ENCODE assay signal across 22 mouse cellular contexts in the genomic region with DNA sequence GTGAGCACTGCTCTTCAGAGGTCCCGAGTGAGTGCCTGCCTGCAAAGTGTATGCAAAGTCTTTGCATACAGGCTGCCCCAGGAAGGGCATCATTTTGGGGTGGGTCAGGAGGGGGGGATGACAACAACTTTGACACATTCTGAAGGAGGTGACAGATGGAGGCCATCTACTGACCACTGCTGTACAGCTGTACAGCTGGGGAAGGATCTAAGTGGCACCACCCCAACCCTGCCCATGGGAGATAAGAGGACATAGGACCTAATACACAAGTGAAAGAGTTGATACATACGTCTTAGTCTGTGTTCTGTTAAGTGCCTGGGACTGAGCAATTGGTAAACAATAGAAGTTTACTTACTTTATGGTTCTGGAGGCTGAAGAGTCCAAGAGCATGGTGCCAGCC. TPM values are rescaled to one million over a fixed set of nuclear protein-coding genes. Genes with fewer than 3 reads are reported as not detected.
DNase-seq lines count a peak whose midpoint lies in the region; ATAC-seq lines count a peak whose summit lies in the region.
"Had no signal": no experiment of that assay in that cellular context is flagged by ENCODE, and none has a peak within 500 bp of the region (broad histone marks: within the 10 kb centered on the region; RNA-seq: fewer than 3 reads in every experiment).

No protein-coding gene starts in this region.

- peaks cover 73% of the 10 kb centered on the region for H3K4me1 ChIP-seq in erythroblast, embryonic 14.5 days (ENCODE audit: control insufficient read depth)
- peaks cover 74% of the 10 kb centered on the region for H3K4me1 ChIP-seq in liver, embryonic 15.5 days (replicated peaks)

- H3K4me3 ChIP-seq in erythroblast, embryonic 14.5 days (replicated peaks) = peak overlapping the region; percentile 78
- H3K4me3 ChIP-seq in liver, embryonic 15.5 days (replicated peaks) = peak overlapping the region; percentile 36
- H3K4me3 ChIP-seq: embryonic facial prominence, embryonic 12.5 days; hindbrain, embryonic 15.5 days; limb, embryonic 13.5 days; lung, embryonic 15.5 days; midbrain, embryonic 12.5 days had no signal

- peak overlapping the region; percentile 63 for H3K9ac ChIP-seq in liver, embryonic 15.5 days
- H3K9ac ChIP-seq: embryonic facial prominence, embryonic 12.5 days; forebrain, postnatal 0 days; hindbrain, embryonic 15.5 days; limb, embryonic 13.5 days; lung, embryonic 15.5 days; midbrain, embryonic 12.5 days had no signal

- no peaks in the 10 kb centered on the region for H3K9me3 ChIP-seq in erythroblast, embryonic 14.5 days (ENCODE audit: control insufficient read depth, low read length)
- no peaks in the 10 kb centered on the region for H3K9me3 ChIP-seq in liver, embryonic 15.5 days (replicated peaks)
- H3K9me3 ChIP-seq: embryonic facial prominence, embryonic 12.5 days; hindbrain, embryonic 15.5 days; limb, embryonic 13.5 days; lung, embryonic 15.5 days; midbrain, embryonic 12.5 days had no signal

- peak; percentile 71 for ATAC-seq in liver, embryonic 15.5 days (ENCODE audit: insufficient read depth)
- ATAC-seq: forebrain, postnatal 0 days; intestine, embryonic 16.5 days; Patski had no signal

- DNase-seq in spleen, adult 12 weeks (ENCODE audit: low spot score) = peak; percentile 42
- no peak for DNase-seq in spleen, adult 18-20 months
- DNase-seq in ovary, postnatal 14 days (ENCODE audit: low spot score) = no peak
- no peak for DNase-seq in kidney, adult 9 months
- DNase-seq in kidney, adult 18-20 months = no peak
- DNase-seq: adrenal gland, adult 8-10 months; cerebellum, adult 9-10 months; forebrain, postnatal 0 days; heart, postnatal 4 days; layer of hippocampus, postnatal 36 days; lung, postnatal 4 days; right cerebral cortex, adult 18-20 months; thymus, postnatal 25 days had no signal

- no peaks in the 10 kb centered on the region for H3K27me3 ChIP-seq in erythroblast, embryonic 14.5 days (ENCODE audit: control insufficient read depth)
- H3K27me3 ChIP-seq in liver, embryonic 15.5 days = no peaks in the 10 kb centered on the region
- H3K27me3 ChIP-seq: embryonic facial prominence, embryonic 12.5 days; hindbrain, embryonic 15.5 days; limb, embryonic 13.5 days; lung, embryonic 15.5 days; Patski had no signal

- 26% methylated on average over 2 of the region's 2 CpGs for WGBS in liver, embryonic 15.5 days (ENCODE audit: insufficient replicate concordance)

- peak overlapping the region; percentile 78 for H3K4me2 ChIP-seq in liver, embryonic 15.5 days
- H3K4me2 ChIP-seq: embryonic facial prominence, embryonic 12.5 days; hindbrain, embryonic 15.5 days; limb, embryonic 13.5 days; lung, embryonic 15.5 days; midbrain, embryonic 12.5 days had no signal

- peak overlapping the region; percentile 100 for H3K27ac ChIP-seq in liver, embryonic 15.5 days (replicated peaks)
- H3K27ac ChIP-seq: embryonic facial prominence, embryonic 12.5 days; hindbrain, embryonic 15.5 days; limb, embryonic 13.5 days; lung, embryonic 15.5 days; midbrain, embryonic 12.5 days had no signal

- H3K36me3 ChIP-seq in erythroblast, embryonic 14.5 days (ENCODE audit: control insufficient read depth) = peaks cover 68% of the 10 kb centered on the region
- peaks cover 2% of the 10 kb centered on the region; the same call in 1 of the 2 replicates for H3K36me3 ChIP-seq in liver, embryonic 15.5 days (replicated peaks)
- H3K36me3 ChIP-seq: embryonic facial prominence, embryonic 12.5 days; hindbrain, embryonic 15.5 days; limb, embryonic 13.5 days; lung, embryonic 15.5 days; midbrain, embryonic 12.5 days had no signal

RNA-seq across cellular contexts. Expression of a gene that starts 3.2 kb away (rescaled TPM):
- polyA plus RNA-seq in erythroblast, embryonic 14.5 days (2012) = 325 and 343 TPM in 2 replicates
- polyA plus RNA-seq in liver, embryonic 15.5 days (2015; fragmentation: Nextera tagmentation; extraction: Ambion mirVana) = 317 and 361 TPM in 2 replicates

RNA-seq across cellular contexts. Expression of a gene that starts 13.2 kb away (rescaled TPM):
- 0.05 TPM in 1 of 2 replicates, not detected in the other for polyA plus RNA-seq in erythroblast, embryonic 14.5 days (2012)
- polyA plus RNA-seq in liver, embryonic 15.5 days (2015; fragmentation: Nextera tagmentation; extraction: Ambion mirVana) = 1.8 and 2.1 TPM in 2 replicates
